Mouse (Mus musculus) heart, postnatal 0 days (tissue): ENCODE measurements around the gene Robo1.

Experiments
- CTCF ChIP-seq: IDR thresholded peaks from 2 replicates; pipeline ENCODE4 v1.5.1; 2016; ENCODE audit warnings: antibody characterized with exemption, control low read depth, low read depth
- EP300 ChIP-seq: IDR thresholded peaks from 2 replicates; pipeline ENCODE4 v1.6.1; 2016; ENCODE audit warnings: antibody characterized with exemption, low read depth

- TF ChIP-seq EP300 (no peak), CTCF (no peak)
Measured at GRCm38 (mm10) chr16:73062461-73062860, 754.4 kb downstream of the Robo1 start.
